Mouse (Mus musculus) forelimb bud, embryonic 11.5 days (tissue): ENCODE results near the gene Chmp1a.

Experiments used
- DNase-seq: peaks from one replicate; pipeline ENCODE4 v3.0.0-alpha.2; 2012; ENCODE audit warnings: low read depth, low spot score

Chmp1a gene

GRCm38 (mm10) chr8:123155177-123155576, 57.4 kb downstream of the Chmp1a start:
- DNase-seq = no peak
